Mouse (Mus musculus) MEL (cell line): Measurements from ENCODE around the gene Fndc3b.

Experiments used
- CTCF ChIP-seq, 3 experiments: IDR thresholded peaks in 2 of 3; conservative IDR thresholded peaks in 1 of 3; 2 replicates each; pipeline ENCODE4 v1.5.1; 2011 to 2012; ENCODE audit warnings: low read length in 3 of 3, low read depth in 2 of 3, mild to moderate bottlenecking in 2 of 3, improper control_type of control experiment in 1 of 3, inconsistent platforms in 1 of 3, mixed read lengths in 1 of 3, moderate library complexity in 1 of 3; ENCODE audit not compliant: control insufficient read depth in 1 of 3, insufficient read depth in 1 of 3, poor library complexity in 1 of 3, severe bottlenecking in 1 of 3
- UBTF ChIP-seq: IDR thresholded peaks from 2 replicates; pipeline ENCODE4 v1.6.1; 2012; ENCODE audit warnings: low read depth, mild to moderate bottlenecking, inconsistent platforms, low read length, improper control_type of control experiment, moderate library complexity, borderline replicate concordance; ENCODE audit not compliant: insufficient read depth
- USF1 ChIP-seq: IDR thresholded peaks from 2 replicates; pipeline ENCODE4 v1.6.1; 2014; ENCODE audit warnings: low read depth, mild to moderate bottlenecking, inconsistent platforms, low read length, improper control_type of control experiment, moderate library complexity

DNA sequence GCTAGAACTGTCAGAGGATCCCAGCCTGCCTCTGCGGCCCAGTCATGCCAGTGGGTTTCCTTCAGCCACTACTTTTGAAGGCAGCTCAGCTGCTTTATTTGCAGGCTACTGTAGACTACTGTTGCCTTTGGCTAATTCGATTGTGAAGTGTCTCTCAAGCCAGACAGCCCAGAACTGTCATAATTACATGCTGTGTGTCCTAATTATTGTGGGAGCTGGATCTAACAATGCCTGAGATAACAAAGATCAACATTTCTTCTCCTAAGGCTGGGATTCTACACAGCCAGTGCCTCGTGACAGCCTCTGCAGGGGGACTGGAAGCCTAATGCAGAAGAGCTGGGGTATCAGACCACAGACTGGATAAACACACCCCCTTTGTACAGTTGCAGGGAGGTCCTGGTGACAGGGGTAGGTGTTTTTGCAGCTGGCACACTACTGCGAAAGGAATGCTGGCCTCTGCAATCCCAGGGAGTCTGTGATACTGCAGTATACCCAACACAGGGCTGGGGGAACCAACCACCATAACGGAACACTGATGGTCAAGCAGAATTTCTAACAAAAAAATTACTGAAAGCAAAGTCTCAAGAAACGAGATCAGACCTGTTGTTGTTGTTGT is 74.0 kb downstream of the Fndc3b start:
- TF ChIP-seq CTCF (IDR thresholded peaks at IDR 0.05 in 2 of 3, conservative IDR thresholded peaks at IDR 0.05 in 1 of 3; ENCODE audit: control insufficient read depth in 1 of 3, insufficient read depth in 1 of 3, low read depth in 2 of 3, low read length in 3 of 3, poor library complexity in 1 of 3, severe bottlenecking in 1 of 3) = no peak
- TF ChIP-seq UBTF = no peak
- no peak for TF ChIP-seq USF1
